Mouse (Mus musculus) liver, embryonic 14 days (tissue): ENCODE data around the gene Ptpn21. TPM values are rescaled to one million over a fixed set of nuclear protein-coding genes. Genes with fewer than 3 reads are reported as not detected.

Experiments used
- polyA plus RNA-seq: library from polyadenylated mRNA; depleted of rRNA; stranded (reverse); fragments of >200 nt; gene quantifications from 2 replicates; pipeline ENCODE4 v1.2.3, GENCODE M21; 2012; rRNA removed

The Ptpn21 gene
- polyA plus RNA-seq, result 1.9 TPM in 2 replicates

GRCm38 (mm10) chr12:98736951-98737800 is at the start of gene Ptpn21:
Ptpn21 (minus strand) TSS chr12:98737405.

GRCm38 (mm10) chr12:98746746-98747379 is 9.7 kb upstream of the Ptpn21 start, which contains the start of gene Zc3h14:
Zc3h14 (plus strand) TSS chr12:98746964.

DNA sequence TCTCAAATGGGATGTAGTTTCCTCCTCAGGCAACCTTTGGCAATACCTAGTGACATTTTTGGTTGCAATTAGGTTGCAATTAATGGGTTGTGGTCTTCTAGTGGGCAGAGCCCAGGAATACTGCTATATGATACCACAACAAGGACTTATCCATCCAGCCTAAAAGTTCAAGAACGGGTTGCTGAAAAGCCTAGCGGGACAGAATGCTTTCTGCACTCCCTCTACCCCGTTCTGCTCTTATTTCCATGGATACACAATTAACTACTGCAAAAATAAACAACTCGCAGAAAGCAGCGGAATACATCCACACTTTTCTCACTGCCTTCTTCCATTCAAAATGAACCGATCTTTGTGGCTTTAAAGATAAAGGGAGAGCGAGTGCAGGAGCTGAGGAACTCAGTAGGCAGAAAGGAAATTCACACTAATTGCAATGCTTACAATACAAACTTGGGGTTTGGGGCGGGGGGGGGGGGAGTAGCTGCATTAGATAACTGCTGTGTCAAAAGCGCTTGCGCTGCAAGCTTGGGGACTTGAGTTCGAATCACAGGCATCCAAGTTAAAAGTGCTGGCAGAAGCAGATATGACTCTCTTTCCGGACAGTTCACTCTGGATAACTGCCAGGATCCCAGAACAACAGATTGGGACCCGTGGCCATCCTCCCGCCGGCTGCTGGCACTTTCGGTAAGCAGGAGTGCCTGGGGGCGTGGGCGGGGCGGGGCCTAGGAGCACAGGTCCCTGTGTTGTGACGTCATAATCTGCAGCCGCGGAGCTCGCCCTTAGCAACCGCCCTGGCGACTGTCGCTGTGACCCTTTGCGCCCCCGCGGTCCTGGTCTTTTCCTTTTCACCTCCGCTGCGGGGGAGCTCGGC is 109.6 kb downstream of the Ptpn21 start, which contains the start of gene Spata7:
Gene Spata7, plus strand, starts transcription at position 766 of the 868 bp plus-strand sequence.

Other genes starting within 250 kb of the Ptpn21 start
- gene Kcnk10, start 159.1 kb downstream of the Ptpn21 start, polyA plus RNA-seq, result 0.03 TPM in 1 of 2 replicates, not detected in the other
- gene Spata7, start 109.2 kb downstream of the Ptpn21 start, polyA plus RNA-seq, result 1.0 and 1.3 TPM in 2 replicates
- gene Zc3h14, start 9.6 kb upstream of the Ptpn21 start, polyA plus RNA-seq, result 33.1 and 36.1 TPM in 2 replicates
- 0.88 and 0.98 TPM in 2 replicates for gene Eml5, start 164.1 kb upstream of the Ptpn21 start, polyA plus RNA-seq
- gene Ttc8, start 183.2 kb upstream of the Ptpn21 start, polyA plus RNA-seq, result 2.0 and 2.2 TPM in 2 replicates